Mouse (Mus musculus): ENCODE measurements around the gene Mios.
A peak's percentile ranks its signal among the peaks of the same experiment; 100 is the strongest.

Gene Mios

GRCm38 (mm10) chr6:8209047-8209865 lies at the start of gene Mios:
Gene Mios, plus strand, starts transcription at chr6:8209222.
- peak; percentile 91 to 92 for DNase-seq (ENCODE audit: low spot score in 2 of 2)

- no peak for DNase-seq (ENCODE audit: low spot score in 2 of 2)
Measured at GRCm38 (mm10) chr6:8160001-8160400, 49.0 kb upstream of the Mios start.

GRCm38 (mm10) chr6:8164741-8165140 lies 44.3 kb upstream of the Mios start:
- no peak for DNase-seq (ENCODE audit: low spot score in 2 of 2)

- no peak for DNase-seq (ENCODE audit: low spot score in 2 of 2)
Measured at GRCm38 (mm10) chr6:8172101-8172500, 36.9 kb upstream of the Mios start.

GRCm38 (mm10) chr6:8174062-8174461 lies 35.0 kb upstream of the Mios start:
- DNase-seq (ENCODE audit: low spot score in 2 of 2), result no peak

GRCm38 (mm10) chr6:8175346-8175745 lies 33.7 kb upstream of the Mios start:
- no peak for DNase-seq (ENCODE audit: low spot score in 2 of 2)

- no peak for DNase-seq (ENCODE audit: low spot score in 2 of 2)
Measured at GRCm38 (mm10) chr6:8176116-8176515, 32.9 kb upstream of the Mios start.

GRCm38 (mm10) chr6:8178397-8178941 lies 30.6 kb upstream of the Mios start:
- peak; percentile 35 to 45 for DNase-seq (ENCODE audit: low spot score in 2 of 2)

GRCm38 (mm10) chr6:8188599-8189233 lies 20.3 kb upstream of the Mios start:
- no peak for DNase-seq (ENCODE audit: low spot score in 2 of 2)

GRCm38 (mm10) chr6:8189917-8190316 lies 19.1 kb upstream of the Mios start:
- no peak for DNase-seq (ENCODE audit: low spot score in 2 of 2)

GRCm38 (mm10) chr6:8192517-8192916 lies 16.5 kb upstream of the Mios start, which contains the start of gene Col28a1:
Gene Col28a1, minus strand, starts transcription at chr6:8192617.
- DNase-seq (ENCODE audit: low spot score in 2 of 2), result no peak

GRCm38 (mm10) chr6:8209866-8210186 lies 804 bp downstream of the Mios start:
- peak; percentile 35 to 45 for DNase-seq (ENCODE audit: low spot score in 2 of 2)

- no peak for DNase-seq (ENCODE audit: low spot score in 2 of 2)
Measured at GRCm38 (mm10) chr6:8210661-8211060, 1.6 kb downstream of the Mios start.

- no peak for DNase-seq (ENCODE audit: low spot score in 2 of 2)
Measured at GRCm38 (mm10) chr6:8227035-8227434, 18.0 kb downstream of the Mios start.

GRCm38 (mm10) chr6:8228596-8228995 lies 19.6 kb downstream of the Mios start:
- DNase-seq (ENCODE audit: low spot score in 2 of 2), result no peak

GRCm38 (mm10) chr6:8258316-8258715 lies 49.3 kb downstream of the Mios start:
- no peak for DNase-seq (ENCODE audit: low spot score in 2 of 2)

GRCm38 (mm10) chr6:8259004-8259666 lies 50.1 kb downstream of the Mios start, which contains the start of the genes Rpa3, Umad1 and Gm45062:
Gene Rpa3, minus strand, starts transcription at chr6:8259173.
Gene Umad1, plus strand, starts transcription at chr6:8259288.
Gene Gm45062, plus strand, starts transcription at chr6:8259450.
- peak; percentile 99 for DNase-seq (ENCODE audit: low spot score in 2 of 2)

- DNase-seq (ENCODE audit: low spot score in 2 of 2), result peak; percentile 44 to 57
Measured at GRCm38 (mm10) chr6:8259667-8260044, 50.6 kb downstream of the Mios start.

GRCm38 (mm10) chr6:8271047-8271446 lies 62.0 kb downstream of the Mios start:
- no peak for DNase-seq (ENCODE audit: low spot score in 2 of 2)

GRCm38 (mm10) chr6:8274387-8275054 lies 65.5 kb downstream of the Mios start:
- DNase-seq (ENCODE audit: low spot score in 2 of 2), result peak in 1 of 2 experiments; percentile 52

GRCm38 (mm10) chr6:8275098-8275497 lies 66.1 kb downstream of the Mios start:
- peak; percentile 77 to 85 for DNase-seq (ENCODE audit: low spot score in 2 of 2)

- no peak for DNase-seq (ENCODE audit: low spot score in 2 of 2)
Measured at GRCm38 (mm10) chr6:8276431-8276830, 67.4 kb downstream of the Mios start.

All from right cerebral cortex, postnatal 10 days (tissue).